Mouse (Mus musculus) testis, adult 2 months (tissue): ENCODE measurements around the gene Nars2.

Experiments
- CTCF ChIP-seq: fragments of 200-500 bp; IDR thresholded peaks from 2 replicates; pipeline ENCODE4 v1.5.1; 2012; ENCODE audit warnings: low read depth, mild to moderate bottlenecking, inconsistent platforms, low read length, moderate library complexity; ENCODE audit not compliant: control insufficient read depth, insufficient read depth, insufficient replicate concordance
- POLR2A ChIP-seq: fragments of 200-500 bp; IDR thresholded peaks from 2 replicates; pipeline ENCODE4 v1.6.1; 2012; ENCODE audit warnings: low read depth, mild to moderate bottlenecking, inconsistent platforms, low read length, moderate library complexity; ENCODE audit not compliant: control insufficient read depth

GRCm38 (mm10) chr7:97041868-97042449 lies 90.7 kb downstream of the Nars2 start:
- no peak for TF ChIP-seq CTCF
- no peak for TF ChIP-seq POLR2A
